Mouse (Mus musculus): ENCODE data around the gene Scnm1. TPM values are rescaled to one million over a fixed set of nuclear protein-coding genes. Genes with fewer than 3 reads are reported as not detected.
A peak's percentile ranks its signal among the peaks of the same experiment; 100 is the strongest.

Gene Scnm1
- 80.8 and 96.9 TPM in 2 replicates for polyA plus RNA-seq (2014; fragmentation: Nextera tagmentation; extraction: Ambion mirVana)

GRCm38 (mm10) chr3:95133680-95134101 lies at the start of gene Scnm1, which contains the start of gene Lysmd1:
Gene Scnm1, minus strand, starts transcription at chr3:95134011.
Gene Lysmd1, plus strand, starts transcription at chr3:95134088.
- Histone ChIP-seq H3K9me3 (ENCODE audit: control insufficient read depth, low read length) (no peaks in the 10 kb centered on the region), H3K36me3 (ENCODE audit: control insufficient read depth, insufficient read depth, low read length) (peaks cover 3% of the 10 kb centered on the region; the same call in 1 of the 2 replicates), H3K4me2 (ENCODE audit: low read depth, low read length) (peak within 1 kb of the TSS; percentile 85), H3K4me3 (ENCODE audit: low read depth, low read length) (peak within 1 kb of the TSS; percentile 61), H3K27me3 (ENCODE audit: control insufficient read depth, insufficient read depth, low read length) (no peaks in the 10 kb centered on the region), H3K27ac (ENCODE audit: low read depth, low read length) (peak within 1 kb of the TSS; percentile 66), H3K4me1 (ENCODE audit: control insufficient read depth, insufficient read depth, low read length) (peaks cover 9% of the 10 kb centered on the region; the same call in 1 of the 2 replicates), H3K9ac (replicated peaks; ENCODE audit: low read depth, low read length) (peak within 1 kb of the TSS; percentile 71)
- peak; percentile 93 for ATAC-seq (ENCODE audit: low read depth)
- WGBS: under 1% methylated on average over 20 of the region's 20 CpGs

DNA sequence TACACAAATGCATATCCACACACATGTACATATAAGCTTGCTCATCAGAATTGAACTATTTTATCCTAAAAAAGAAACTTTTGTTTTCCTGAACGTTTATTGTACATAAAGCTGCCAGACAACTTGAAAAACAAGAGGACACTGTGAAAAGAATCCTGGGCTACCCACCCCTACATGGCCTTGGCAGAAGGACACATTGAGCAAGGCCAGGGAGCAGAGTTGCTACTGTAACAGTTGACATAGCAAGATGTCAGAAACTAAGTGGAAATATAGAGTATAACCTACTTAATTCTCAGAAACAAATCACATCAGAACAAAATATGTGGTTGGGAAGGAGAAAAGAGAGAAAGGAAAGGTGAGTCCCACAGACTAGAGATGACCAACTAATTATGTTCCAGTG lies 48.0 kb upstream of the Scnm1 start:
- 55% methylated on average over 1 of the region's 1 CpGs for WGBS
- Histone ChIP-seq H3K9me3 (ENCODE audit: control insufficient read depth, low read length) (no peaks in the 10 kb centered on the region), H3K4me1 (ENCODE audit: control insufficient read depth, insufficient read depth, low read length) (no peaks in the 10 kb centered on the region), H3K4me2 (ENCODE audit: low read depth, low read length) (no peak overlapping the region), H3K4me3 (ENCODE audit: low read depth, low read length) (no peak overlapping the region), H3K27me3 (ENCODE audit: control insufficient read depth, insufficient read depth, low read length) (no peaks in the 10 kb centered on the region), H3K27ac (ENCODE audit: low read depth, low read length) (no peak overlapping the region), H3K36me3 (ENCODE audit: control insufficient read depth, insufficient read depth, low read length) (peaks cover 10% of the 10 kb centered on the region), H3K9ac (replicated peaks; ENCODE audit: low read depth, low read length) (no peak overlapping the region)
- no peak for ATAC-seq (ENCODE audit: low read depth)

DNA sequence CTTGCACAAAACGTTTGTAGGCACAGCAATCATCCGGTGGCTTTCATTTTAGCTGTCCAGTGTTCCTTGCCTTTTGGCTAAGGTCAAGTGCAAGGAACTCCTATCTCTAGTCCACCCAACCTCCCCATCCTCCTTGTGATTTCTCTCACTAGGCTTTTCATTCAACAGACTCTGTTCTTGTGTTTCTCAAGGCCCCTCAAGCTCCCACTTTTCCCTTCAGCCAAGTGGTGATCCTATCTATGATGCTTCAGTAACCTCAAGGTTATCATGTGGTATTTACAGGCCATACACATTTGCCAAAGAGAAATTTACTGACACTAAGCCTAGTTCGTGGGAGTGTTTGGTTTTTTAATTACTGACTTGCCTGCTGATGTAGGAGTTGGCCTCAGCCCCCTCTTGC lies 46.1 kb upstream of the Scnm1 start:
- H3K4me2 ChIP-seq (ENCODE audit: low read depth, low read length): no peak overlapping the region
- H3K9me3 ChIP-seq (ENCODE audit: control insufficient read depth, low read length): no peaks in the 10 kb centered on the region
- no peak overlapping the region for H3K27ac ChIP-seq (ENCODE audit: low read depth, low read length)
- H3K4me1 ChIP-seq (ENCODE audit: control insufficient read depth, insufficient read depth, low read length): no peaks in the 10 kb centered on the region
- ATAC-seq (ENCODE audit: low read depth): no peak
- WGBS: 81% methylated on average over 3 of the region's 3 CpGs
- H3K36me3 ChIP-seq (ENCODE audit: control insufficient read depth, insufficient read depth, low read length): peaks cover 5% of the 10 kb centered on the region; the same call in 1 of the 2 replicates
- no peak overlapping the region for H3K9ac ChIP-seq (replicated peaks; ENCODE audit: low read depth, low read length)
- no peak overlapping the region for H3K4me3 ChIP-seq (ENCODE audit: low read depth, low read length)
- no peaks in the 10 kb centered on the region for H3K27me3 ChIP-seq (ENCODE audit: control insufficient read depth, insufficient read depth, low read length)

DNA sequence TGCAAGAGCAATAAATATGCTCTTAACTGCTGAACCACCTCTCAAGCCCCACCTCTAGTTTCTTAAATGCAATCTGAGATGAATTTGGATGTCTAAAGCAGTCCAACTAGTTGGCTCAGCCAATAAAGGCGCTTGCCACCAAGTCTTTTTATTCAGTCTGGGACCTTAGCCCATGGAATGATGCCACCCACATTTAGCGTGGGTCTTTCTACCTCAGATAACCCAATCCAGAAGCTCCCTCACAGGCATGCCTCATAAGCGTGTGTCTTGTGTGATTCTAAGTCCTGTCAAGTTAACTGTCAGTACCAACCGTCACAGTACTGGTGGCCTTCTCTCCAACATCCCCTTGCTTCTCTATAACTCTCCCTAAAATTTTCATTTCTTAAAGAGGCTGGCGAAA lies 45.1 kb upstream of the Scnm1 start:
- WGBS: 90% methylated on average over 5 of the region's 5 CpGs
- Histone ChIP-seq H3K4me1 (ENCODE audit: control insufficient read depth, insufficient read depth, low read length) (peaks cover under 1% of the 10 kb centered on the region; the same call in 1 of the 2 replicates), H3K4me2 (ENCODE audit: low read depth, low read length) (no peak overlapping the region), H3K4me3 (ENCODE audit: low read depth, low read length) (no peak overlapping the region), H3K27ac (ENCODE audit: low read depth, low read length) (no peak overlapping the region), H3K36me3 (ENCODE audit: control insufficient read depth, insufficient read depth, low read length) (peaks cover 5% of the 10 kb centered on the region; the same call in 1 of the 2 replicates), H3K27me3 (ENCODE audit: control insufficient read depth, insufficient read depth, low read length) (no peaks in the 10 kb centered on the region), H3K9me3 (ENCODE audit: control insufficient read depth, low read length) (no peaks in the 10 kb centered on the region), H3K9ac (replicated peaks; ENCODE audit: low read depth, low read length) (no peak overlapping the region)
- no peak for ATAC-seq (ENCODE audit: low read depth)

DNA sequence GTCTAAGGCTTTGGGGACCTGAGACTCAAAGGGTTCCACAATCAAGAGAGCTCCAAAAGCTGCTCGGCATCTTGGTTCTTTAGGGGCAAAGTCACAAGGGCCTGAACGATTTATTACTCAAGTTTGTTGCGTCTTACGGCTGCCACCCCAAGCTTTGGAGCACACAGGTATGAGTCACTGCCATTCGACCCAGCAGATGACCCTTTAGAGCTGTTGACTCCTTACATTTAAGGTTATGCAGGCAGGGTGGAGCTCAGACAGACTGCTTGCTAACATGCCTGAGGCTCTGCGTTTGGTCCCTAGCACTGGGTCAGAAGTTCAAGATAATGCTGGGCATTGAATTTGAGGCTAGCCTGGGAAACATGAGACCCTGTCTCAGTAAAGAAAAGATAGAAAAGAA lies 43.8 kb upstream of the Scnm1 start:
- 80% methylated on average over 6 of the region's 6 CpGs for WGBS
- Histone ChIP-seq H3K27me3 (ENCODE audit: control insufficient read depth, insufficient read depth, low read length) (no peaks in the 10 kb centered on the region), H3K4me1 (ENCODE audit: control insufficient read depth, insufficient read depth, low read length) (peaks cover 7% of the 10 kb centered on the region; the same call in 1 of the 2 replicates), H3K9ac (replicated peaks; ENCODE audit: low read depth, low read length) (no peak overlapping the region), H3K27ac (ENCODE audit: low read depth, low read length) (no peak overlapping the region), H3K36me3 (ENCODE audit: control insufficient read depth, insufficient read depth, low read length) (peaks cover 8% of the 10 kb centered on the region), H3K4me2 (ENCODE audit: low read depth, low read length) (no peak overlapping the region), H3K9me3 (ENCODE audit: control insufficient read depth, low read length) (no peaks in the 10 kb centered on the region), H3K4me3 (ENCODE audit: low read depth, low read length) (no peak overlapping the region)
- ATAC-seq (ENCODE audit: low read depth): no peak

- Histone ChIP-seq H3K27ac (ENCODE audit: low read depth, low read length) (no peak overlapping the region), H3K4me2 (ENCODE audit: low read depth, low read length) (no peak overlapping the region), H3K4me1 (ENCODE audit: control insufficient read depth, insufficient read depth, low read length) (peaks cover 9% of the 10 kb centered on the region; the same call in 1 of the 2 replicates), H3K27me3 (ENCODE audit: control insufficient read depth, insufficient read depth, low read length) (0 out of 2 replicates have a peak, but pooled peaks cover 3% of the 10 kb centered on the region), H3K4me3 (ENCODE audit: low read depth, low read length) (no peak overlapping the region), H3K9me3 (ENCODE audit: control insufficient read depth, low read length) (no peaks in the 10 kb centered on the region), H3K36me3 (ENCODE audit: control insufficient read depth, insufficient read depth, low read length) (peaks cover 17% of the 10 kb centered on the region), H3K9ac (replicated peaks; ENCODE audit: low read depth, low read length) (no peak overlapping the region)
- ATAC-seq (ENCODE audit: low read depth): no peak
- 69% methylated on average over 3 of the region's 3 CpGs for WGBS
These were observed 42.7 kb upstream of the Scnm1 start for GRCm38 (mm10) chr3:95176500-95176899.

GRCm38 (mm10) chr3:95174011-95174592 lies 40.3 kb upstream of the Scnm1 start:
- no peaks in the 10 kb centered on the region for H3K9me3 ChIP-seq (ENCODE audit: control insufficient read depth, low read length)
- H3K4me2 ChIP-seq (ENCODE audit: low read depth, low read length): peak overlapping the region; percentile 8; the same call in 1 of the 2 replicates
- peak; percentile 55; the same call in 1 of the 2 replicates for ATAC-seq (ENCODE audit: low read depth)
- H3K27me3 ChIP-seq (ENCODE audit: control insufficient read depth, insufficient read depth, low read length): peaks cover 16% of the 10 kb centered on the region
- H3K36me3 ChIP-seq (ENCODE audit: control insufficient read depth, insufficient read depth, low read length): peaks cover 40% of the 10 kb centered on the region
- peaks cover 9% of the 10 kb centered on the region; the same call in 1 of the 2 replicates for H3K4me1 ChIP-seq (ENCODE audit: control insufficient read depth, insufficient read depth, low read length)
- no peak overlapping the region for H3K9ac ChIP-seq (replicated peaks; ENCODE audit: low read depth, low read length)
- H3K4me3 ChIP-seq (ENCODE audit: low read depth, low read length): peak overlapping the region; percentile 7; the same call in 1 of the 2 replicates
- 6% methylated on average over 16 of the region's 16 CpGs for WGBS
- no peak overlapping the region for H3K27ac ChIP-seq (ENCODE audit: low read depth, low read length)

GRCm38 (mm10) chr3:95173256-95173949 lies 39.6 kb upstream of the Scnm1 start:
- Histone ChIP-seq H3K36me3 (ENCODE audit: control insufficient read depth, insufficient read depth, low read length) (peaks cover 47% of the 10 kb centered on the region), H3K27ac (ENCODE audit: low read depth, low read length) (no peak overlapping the region), H3K9me3 (ENCODE audit: control insufficient read depth, low read length) (no peaks in the 10 kb centered on the region), H3K9ac (replicated peaks; ENCODE audit: low read depth, low read length) (0 out of 2 replicates have a peak overlapping the region, but pooled peaks have one; percentile 25), H3K4me3 (ENCODE audit: low read depth, low read length) (peak overlapping the region; percentile 7; the same call in 1 of the 2 replicates), H3K27me3 (ENCODE audit: control insufficient read depth, insufficient read depth, low read length) (peaks cover 18% of the 10 kb centered on the region), H3K4me2 (ENCODE audit: low read depth, low read length) (peak overlapping the region; percentile 26; the same call in 1 of the 2 replicates), H3K4me1 (ENCODE audit: control insufficient read depth, insufficient read depth, low read length) (peaks cover 9% of the 10 kb centered on the region; the same call in 1 of the 2 replicates)
- WGBS: 7% methylated on average over 53 of the region's 58 CpGs
- ATAC-seq (ENCODE audit: low read depth): peak; percentile 38; the same call in 1 of the 2 replicates

Measured in neural tube, embryonic 14.5 days (tissue).